Mouse (Mus musculus) heart, postnatal 4 days (tissue): ENCODE results near the gene Brwd1. TPM values are rescaled to one million over a fixed set of nuclear protein-coding genes. Genes with fewer than 3 reads are reported as not detected.
"Not testable (repeated sequence)": the region's sequence is repeated elsewhere in the genome, so short reads cannot be mapped to it uniquely, and the experiment has no call there.

Experiments used
- DNase-seq: peaks from one replicate; pipeline ENCODE4 v3.0.0; 2021
- microRNA-seq, 2 experiments: library from miRNA; unstranded; fragments of <30 nt; microRNA quantifications; one replicate each; pipeline ENCODE4 v1.2.0; 2021 to 2022
- total RNA-seq, 2 experiments: library from RNA; stranded (reverse); gene quantifications; 2 replicates each; pipeline ENCODE4 v1.2.3; 2021

Brwd1 gene
- total RNA-seq, 2 experiments from 2014 or later = 101 to 109 TPM

DNA sequence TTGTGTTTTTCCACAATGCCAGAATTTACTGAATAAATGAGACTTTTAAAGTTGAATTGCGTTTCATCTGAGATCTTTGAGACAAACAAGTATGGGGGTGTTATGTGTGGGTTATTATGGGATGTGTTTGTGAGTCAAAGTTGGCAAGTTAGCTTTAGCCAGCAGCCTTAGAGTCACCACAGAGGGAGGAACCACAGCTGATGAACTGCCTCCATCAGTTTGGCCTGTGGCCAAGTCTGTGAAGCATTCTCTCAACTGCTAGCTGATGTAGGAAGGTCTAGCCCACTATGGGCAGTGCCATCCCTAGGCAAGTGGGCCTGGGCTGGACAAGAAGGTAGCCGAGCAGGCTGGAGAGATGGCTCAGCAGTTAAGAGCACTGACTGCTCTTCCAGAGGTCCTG, 111.5 kb downstream of the Brwd1 start:
- DNase-seq = no peak

GRCm38 (mm10) chr16:95967455-95967854, 114.9 kb downstream of the Brwd1 start:
- no peak for DNase-seq

GRCm38 (mm10) chr16:95964427-95965023, 117.8 kb downstream of the Brwd1 start:
- DNase-seq = peak; percentile 59

DNA sequence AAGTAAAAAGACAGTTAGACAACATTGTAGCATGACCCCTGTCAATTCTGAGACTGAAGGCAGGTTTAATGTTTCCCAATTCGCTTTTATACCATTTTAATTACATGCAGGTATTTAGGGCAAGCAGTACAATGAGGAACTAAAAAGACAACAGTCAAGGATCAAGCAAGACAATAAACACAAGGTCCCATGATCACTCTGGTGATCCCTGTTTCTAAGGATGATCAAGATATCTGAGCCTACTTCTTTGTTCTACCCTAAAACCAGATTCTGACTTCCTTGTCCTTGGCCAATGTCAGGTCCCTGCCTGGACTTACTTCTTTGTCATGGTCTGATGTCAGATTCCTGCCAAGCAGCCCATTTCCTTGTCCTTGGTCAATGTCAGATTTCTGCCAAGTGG, 120.8 kb downstream of the Brwd1 start:
- DNase-seq = not testable (repeated sequence)

DNA sequence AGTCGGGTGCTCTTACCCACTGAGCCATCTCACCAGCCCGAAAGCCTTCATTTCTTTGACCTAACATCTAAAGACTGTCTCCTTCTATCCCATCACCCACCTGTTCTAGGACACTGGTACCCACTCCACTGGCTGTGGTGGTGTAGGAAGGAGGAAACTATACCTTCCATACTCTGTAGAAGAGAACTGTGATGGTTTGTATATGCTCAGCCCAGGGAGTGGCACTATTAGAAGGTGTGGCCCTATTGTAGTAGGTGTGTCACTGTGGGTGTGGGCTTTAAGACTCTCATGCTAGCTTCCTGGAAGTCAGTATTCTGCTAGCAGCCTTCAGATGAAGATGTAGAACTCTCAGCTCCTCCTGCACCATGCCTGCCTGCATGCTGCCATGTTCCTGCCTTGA, 121.6 kb downstream of the Brwd1 start:
- not testable (repeated sequence) for DNase-seq

GRCm38 (mm10) chr16:95958080-95958479, 124.2 kb downstream of the Brwd1 start:
- DNase-seq = no peak

DNA sequence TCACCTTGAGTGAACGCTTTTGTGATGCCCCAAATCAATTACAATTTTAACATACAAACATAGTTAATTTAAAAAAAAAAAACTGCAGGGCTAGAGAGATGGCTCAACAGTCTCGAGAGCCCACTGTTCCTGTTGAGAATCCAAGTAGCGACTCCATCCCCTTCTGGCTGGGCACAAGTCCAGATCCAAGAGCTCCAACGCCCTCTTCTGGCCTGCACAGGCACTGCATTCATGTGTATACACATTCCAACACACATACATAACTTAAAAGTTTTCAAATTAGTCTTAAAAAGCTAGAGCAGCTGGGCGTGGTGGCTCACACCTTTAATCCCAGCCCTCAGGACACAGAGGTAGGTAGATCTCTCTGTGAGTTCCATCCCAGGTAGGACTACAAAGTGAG, 125.7 kb downstream of the Brwd1 start:
- DNase-seq = peak; percentile 33

GRCm38 (mm10) chr16:95955716-95956346, 126.5 kb downstream of the Brwd1 start:
- DNase-seq = no peak

DNA sequence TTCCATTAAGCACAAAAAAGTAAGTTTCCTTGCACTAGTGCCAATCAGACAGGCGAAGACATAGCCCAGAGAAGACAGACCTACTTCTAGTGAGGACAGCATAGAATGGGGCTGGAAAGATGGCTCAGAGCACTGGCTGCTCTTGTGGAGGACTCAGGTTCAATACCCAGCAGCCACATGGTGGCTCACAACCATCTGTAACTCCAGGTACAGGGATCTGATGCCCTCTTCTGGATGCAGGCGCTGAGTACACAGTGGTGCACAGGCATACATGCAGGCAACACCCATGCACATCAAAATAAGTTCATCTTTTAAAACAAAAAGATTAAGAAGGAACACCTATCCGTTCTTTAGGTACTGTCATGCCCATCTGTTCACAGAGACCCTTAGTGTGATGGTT, 128.0 kb downstream of the Brwd1 start:
- DNase-seq = no peak

DNA sequence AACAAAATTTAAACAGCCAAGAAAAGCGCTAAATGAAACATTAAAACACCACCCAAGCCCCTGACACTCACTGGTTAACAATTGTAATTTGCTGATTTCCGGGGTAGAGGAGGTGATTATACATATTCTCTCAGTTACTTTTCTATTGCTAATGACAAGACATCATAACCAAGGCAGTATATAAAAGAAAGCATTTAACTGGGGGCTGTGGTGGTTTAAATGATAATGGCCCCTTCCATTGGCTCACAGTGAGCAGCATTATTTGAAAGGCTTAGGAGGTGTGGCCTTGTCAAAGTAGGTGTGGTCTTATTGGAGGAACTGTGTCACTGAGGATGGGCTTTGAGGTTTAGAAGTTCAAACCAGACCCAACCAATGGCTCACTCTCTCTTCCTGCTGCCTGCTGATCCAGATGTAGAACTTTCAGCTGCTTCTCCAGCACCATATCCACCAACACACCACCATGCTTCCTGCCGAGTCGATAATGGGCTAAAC, 129.1 kb downstream of the Brwd1 start:
- DNase-seq = no peak

GRCm38 (mm10) chr16:95951471-95951870, 130.9 kb downstream of the Brwd1 start:
- no peak for DNase-seq

DNA sequence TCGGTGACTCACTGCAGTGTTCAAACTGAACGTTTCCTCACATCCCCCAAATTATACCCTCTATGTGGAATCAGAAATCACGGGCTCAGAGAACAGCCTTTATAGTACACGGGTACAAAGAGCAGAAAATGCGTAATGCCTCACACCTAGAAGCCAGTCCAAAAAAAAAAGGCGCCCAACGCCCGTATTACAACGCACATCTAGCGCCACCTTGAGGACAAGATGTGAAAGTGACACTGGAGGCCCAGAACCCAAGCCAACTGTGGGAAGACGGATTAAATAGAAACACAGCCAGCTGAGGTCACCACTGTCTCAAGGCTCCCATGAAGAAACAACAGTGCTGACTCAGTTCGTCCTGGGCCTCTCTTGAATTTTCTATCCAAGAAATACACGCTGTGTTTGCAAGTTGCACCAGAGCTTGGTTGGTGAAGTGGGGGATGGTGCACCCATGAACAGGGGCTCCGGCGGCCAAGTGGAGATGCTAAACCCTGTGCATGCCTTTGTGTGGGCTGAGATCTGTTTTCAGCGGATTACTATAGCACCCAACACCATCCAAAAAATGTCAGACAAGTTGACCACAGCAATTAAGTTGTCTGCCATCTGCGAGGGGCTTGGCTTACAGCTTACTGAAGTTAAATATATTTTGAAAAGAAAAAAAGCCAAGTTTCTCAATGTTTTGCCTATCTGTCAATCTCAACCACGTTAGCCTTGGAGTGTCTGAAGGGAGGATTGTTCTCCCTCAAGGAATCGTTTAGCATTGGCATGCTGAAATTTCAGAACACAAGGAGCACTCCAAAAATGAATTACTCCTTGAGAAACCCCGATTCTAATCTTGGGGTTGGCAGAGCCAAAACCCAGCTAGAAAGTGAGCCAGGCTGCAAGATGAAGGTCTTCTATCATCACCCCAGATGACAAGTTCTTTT, 136.7 kb downstream of the Brwd1 start:
- peak; percentile 84 for DNase-seq

DNA sequence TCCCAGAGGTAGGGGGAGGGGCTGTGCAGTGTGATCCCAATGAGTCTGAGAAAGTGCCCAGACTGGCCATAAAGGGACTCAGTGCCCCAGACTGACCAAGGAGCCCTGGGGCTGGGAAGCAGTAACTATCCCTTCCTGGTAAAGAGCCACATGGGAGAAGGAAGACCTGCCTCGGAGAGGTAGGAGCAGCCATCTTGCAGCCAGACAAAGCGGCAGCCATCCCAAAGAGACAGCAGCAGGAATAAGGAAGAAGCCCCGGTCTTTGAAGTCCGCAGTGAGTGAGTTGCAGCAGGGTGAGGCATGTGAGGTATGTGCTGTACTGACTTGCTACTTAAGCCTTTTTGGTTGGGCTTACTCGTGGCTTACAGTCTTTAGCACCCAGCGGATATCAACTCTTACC, 139.1 kb downstream of the Brwd1 start:
- DNase-seq = no peak

Small RNAs within 50 kb of the gene (microRNA-seq; reads per million reads assigned to microRNA genes)
- gene Gm27833 = 0 reads per million in 2 experiments

Other genes with a start within 250 kb of the Brwd1 start
- 10 to 100 TPM; 28.0 to 28.9 TPM for gene Psmg1, start 91.6 kb downstream of the Brwd1 start, total RNA-seq
- 100 to 1,000 TPM; 118 to 131 TPM for gene Hmgn1, start 45.2 kb upstream of the Brwd1 start, total RNA-seq
- gene Wrb, start 62.9 kb upstream of the Brwd1 start, total RNA-seq = 10 to 100 TPM; 20.4 to 20.6 TPM
- 1 to 10 TPM; 1.5 to 1.7 TPM for gene Lca5l, start 109.7 kb upstream of the Brwd1 start, total RNA-seq
- 100 to 1,000 TPM; 519 to 549 TPM for gene Sh3bgr, start 117.9 kb upstream of the Brwd1 start, total RNA-seq
- gene B3galt5, start 153.3 kb upstream of the Brwd1 start, total RNA-seq = not detected